Mouse (Mus musculus): Measurements from ENCODE around the gene Numa1.
A peak's percentile ranks its signal among the peaks of the same experiment; 100 is the strongest.
"Not testable (repeated sequence)": the region's sequence is repeated elsewhere in the genome, so short reads cannot be mapped to it uniquely, and the experiment has no call there.

Gene Numa1

DNA sequence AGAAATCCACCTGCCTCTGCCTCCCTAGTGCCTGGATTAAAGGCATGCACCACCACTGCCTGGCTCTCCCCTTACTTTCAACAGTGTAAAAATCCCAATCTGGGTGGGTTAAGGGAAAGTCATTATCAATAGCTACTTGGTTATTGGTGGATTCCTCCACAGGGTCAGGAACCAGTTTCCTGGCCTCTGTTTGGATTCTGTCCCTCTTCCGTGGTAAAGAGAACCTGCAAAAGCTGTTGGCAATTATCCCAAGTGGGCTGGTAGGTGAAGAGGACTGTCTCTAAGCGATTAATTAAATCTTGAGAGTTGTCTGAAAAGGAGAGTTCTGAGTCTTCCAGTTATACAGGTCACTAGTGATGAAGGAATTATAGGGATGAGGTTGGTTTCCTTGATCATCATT, 4.4 kb downstream of the Numa1 start:
- peak in 1 of 2 experiments; percentile 39 for DNase-seq

DNA sequence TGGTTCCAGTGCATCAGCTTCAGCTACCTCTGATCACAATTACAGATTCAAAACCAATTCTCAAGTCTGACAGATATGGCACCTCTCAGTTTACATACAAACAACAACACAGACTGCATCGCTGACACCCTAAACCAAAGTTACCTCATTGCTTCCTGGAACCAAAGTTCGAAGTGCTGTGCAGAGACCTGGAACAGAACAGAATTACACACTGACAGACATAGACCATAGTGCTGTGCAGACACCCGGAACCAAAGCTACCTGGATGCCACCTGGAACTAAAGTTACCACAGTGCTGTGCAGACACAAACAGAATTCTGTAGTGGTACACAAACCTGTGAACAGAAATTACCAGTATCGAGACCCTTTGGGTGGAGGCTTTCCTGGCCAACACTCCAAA, 5.8 kb downstream of the Numa1 start:
- no peak for DNase-seq

DNA sequence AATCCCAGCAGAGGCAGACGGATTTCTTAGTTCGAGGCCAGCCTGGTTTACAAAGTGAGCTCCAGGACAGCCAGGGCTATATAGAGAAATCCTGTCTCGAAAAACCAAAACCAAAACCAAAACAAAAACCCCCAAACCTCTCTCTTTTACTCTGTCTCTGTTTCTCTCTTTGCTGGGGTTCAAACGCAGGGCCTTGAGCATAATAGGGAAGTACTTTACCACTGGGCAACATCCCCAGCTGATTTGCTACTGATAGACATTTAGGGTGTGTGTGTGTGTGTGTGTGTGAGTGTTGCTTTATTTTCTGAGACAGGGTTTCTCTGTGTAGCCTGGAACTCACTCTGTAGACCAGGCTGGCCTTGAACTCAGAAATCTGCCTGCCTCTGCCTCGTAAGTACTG, 15.1 kb downstream of the Numa1 start:
- not testable (repeated sequence) for DNase-seq

DNA sequence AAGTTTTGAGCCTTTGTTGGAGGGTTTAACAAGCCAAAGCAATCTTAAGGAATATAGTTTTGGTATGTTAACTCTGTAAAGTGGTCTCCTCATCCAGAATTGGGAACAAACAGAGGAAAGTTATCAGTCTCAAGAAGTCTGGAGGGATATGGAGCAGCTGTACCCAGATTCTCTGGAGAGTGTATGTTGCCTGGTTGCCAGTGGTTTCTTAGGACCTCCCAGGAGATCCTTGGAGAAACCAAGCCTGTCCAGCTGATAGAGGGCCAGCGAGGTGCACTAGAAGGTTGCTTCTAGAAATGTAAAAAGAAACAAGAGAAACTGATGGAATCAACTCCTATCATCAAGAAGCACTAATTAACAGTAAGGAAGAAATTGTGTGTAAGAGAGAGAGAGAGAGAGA, 17.7 kb downstream of the Numa1 start:
- DNase-seq, result no peak

DNA sequence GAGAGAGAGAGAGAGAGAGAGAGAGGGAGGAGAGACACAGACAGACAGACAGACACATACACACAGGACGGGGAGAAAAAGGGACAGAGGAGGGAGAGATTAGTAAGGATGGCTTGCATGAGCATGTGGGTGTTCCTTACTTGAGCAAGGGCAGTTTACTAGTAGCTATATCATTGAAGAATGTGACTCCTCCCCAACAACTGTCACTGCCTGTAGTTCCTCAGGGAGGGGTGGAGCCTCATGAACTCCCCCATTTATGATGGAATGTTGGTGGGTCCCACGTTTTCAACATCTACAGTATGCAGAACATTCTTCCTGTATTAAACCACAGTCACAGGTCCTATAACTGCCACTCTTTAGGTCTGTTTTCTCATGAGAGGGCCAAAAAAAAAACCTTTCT, 18.2 kb downstream of the Numa1 start:
- no peak for DNase-seq

DNA sequence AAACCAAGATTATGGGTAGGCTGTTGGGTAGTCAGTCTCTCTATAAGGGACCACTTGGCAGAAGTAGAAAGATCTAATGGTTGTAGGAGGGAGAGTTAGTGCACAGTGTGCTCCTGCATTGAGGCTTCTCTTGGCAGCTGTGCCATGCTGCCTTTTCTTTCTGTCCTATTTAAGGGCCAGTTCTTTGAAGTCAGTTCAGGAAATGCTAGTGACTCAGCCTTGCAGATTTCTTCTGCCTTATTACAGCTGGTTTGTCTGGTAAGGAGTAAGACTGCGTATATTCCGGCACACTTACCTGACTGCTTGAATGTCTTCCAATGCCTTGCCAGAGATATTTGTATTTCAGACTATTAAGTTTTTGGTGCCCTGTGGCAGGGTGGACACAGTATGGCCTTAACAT, 20.3 kb downstream of the Numa1 start:
- no peak for DNase-seq

DNA sequence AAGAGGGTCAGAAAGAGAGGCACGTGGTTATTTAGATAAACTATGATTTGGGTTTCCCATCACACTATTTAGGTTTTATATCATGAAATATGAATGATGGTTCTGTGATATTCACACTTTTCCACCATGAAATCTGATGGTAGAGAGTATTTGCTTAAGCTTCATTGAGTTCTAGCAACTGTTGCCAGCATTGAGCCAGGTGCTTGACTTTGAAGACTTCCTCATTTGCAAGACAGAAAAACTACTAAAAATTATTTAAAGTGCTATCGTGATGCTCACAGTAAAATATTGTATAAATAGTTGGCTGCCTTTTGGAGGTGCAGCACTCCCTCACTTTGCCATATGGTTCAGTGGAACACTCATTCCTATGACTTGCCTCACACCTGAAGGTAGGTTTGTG, 21.4 kb downstream of the Numa1 start:
- no peak for DNase-seq

DNA sequence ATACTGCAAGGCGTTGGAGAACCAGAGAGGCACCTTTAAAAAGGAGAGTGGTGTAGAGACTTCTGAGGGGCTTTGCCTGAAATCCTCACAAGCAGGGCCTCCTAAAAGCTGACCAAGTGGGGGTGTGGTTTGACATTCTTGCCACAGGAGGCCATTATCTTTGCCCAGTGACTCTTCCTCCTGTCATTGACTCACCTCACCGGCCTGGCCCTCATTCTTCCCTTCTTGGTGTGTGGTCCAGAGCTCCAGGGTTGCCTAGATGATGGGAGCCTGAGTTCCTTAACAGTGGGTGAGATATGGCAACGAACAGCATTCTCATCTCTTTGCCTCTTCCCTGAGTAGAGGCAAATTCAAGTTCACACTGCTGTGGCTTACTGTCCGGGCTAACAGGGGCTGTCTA, 22.0 kb downstream of the Numa1 start:
- no peak for DNase-seq

DNA sequence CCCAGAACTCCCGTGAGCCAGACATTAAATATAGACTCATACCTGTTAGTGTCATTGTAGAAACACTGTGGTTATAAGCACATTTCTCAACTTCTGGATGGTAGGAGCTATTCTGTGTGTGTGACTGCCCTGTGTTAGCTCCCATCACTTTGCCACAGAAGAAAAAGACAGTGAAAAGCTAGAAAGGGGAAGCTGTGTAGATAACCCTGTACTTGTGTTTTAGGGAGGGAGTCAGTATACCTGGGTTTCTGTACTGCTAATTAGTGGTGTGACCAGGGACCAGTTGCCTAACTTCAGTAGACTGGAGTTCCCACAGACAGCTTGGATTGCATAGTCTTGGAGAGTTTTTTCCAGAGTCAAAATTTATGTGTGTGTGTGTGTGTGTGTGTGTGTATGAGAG, 22.6 kb downstream of the Numa1 start:
- no peak for DNase-seq

DNA sequence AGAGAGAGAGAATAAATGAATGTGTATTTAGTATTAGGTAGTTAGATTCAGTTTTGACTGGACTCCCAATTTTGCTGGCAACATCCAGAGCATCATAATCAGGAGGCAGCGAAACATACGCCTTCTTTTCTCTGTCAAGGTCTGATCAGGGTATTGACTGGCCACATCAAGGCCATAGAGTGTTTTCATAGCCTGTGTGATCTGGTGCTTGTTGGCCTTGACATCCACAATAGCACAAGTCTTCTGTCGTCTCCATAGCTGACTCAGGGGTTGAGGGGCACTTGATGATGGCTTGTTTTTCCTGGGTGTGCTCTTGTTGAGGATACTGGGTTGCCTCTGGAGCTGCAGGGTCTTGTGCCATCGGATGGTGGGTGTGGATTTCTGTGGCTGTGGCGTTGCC, 23.0 kb downstream of the Numa1 start:
- DNase-seq, result no peak

DNA sequence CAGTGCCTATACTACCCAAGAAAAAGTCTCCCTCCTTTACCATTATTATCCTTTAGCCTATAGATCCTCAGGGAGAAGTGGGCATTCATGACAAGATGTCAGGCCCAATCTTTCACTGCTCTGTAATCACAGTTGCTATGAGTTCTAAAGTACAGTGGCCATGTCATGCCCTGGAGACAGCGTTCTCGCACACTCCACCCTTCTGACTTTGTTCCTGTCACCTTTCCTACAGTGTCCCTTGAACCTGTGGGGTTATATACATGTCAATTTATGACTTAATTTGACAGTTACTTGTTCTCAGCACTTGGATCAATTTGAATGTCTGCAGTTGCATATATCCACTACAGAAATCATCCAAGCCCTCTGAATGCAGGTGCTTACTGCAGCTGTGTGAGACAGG, 28.9 kb downstream of the Numa1 start:
- DNase-seq, result no peak

DNA sequence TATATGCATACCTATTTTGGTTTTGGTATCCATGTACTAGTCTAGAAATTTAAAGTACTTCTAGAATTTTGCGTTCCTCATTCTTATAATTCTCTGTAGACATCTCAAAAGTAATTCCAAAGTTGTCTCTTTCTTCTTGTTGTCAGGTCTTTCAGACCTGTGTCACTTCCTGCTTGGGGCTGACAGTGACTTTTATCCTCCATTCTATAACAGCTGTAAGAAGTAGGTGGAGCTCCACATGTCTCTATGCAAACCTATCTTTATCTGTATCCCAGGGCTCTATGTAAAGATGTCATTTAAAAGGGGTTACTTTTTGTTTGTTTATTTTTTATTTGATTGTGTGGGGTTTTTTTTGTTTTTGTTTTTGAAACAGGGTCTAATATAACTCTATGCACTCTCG, 29.7 kb downstream of the Numa1 start:
- no peak for DNase-seq

DNA sequence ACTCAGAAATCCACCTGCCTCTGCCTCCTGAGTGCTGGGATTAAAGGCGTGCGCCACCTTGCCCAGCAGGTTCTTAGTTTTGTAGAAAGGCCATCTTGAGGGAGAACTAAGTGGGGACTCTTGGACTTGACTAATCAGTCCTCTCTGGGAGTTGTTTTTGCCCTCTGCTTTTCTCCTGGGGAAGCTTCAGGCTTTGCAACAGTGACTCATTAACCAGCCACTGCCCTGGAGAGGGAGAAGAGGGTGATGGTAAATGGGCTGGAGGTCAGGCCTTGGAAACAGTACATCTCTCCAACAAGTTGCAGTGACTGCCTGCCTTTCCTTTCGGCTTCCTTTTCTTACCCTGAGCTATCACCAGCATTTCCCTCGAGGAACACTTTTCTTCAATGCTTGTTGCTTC, 30.6 kb downstream of the Numa1 start:
- DNase-seq, result no peak

DNA sequence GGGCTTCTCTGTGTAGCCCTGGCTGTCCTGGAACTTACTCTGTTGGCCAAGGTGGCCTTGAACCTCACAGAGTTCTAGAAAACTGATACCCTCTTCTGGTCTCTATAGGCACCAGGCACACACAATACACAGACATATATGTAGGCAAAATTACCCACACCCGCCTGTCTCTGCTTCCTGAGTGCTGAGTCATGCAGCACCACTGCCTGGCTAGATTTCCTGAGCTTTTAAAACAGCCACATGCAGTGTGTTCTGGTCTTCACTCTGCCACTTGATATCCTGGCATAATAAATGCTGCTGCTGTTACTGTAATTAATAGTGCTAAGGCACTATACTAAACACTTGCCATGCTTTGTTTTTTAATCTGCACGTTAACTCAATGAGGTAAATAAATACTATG, 31.7 kb downstream of the Numa1 start:
- DNase-seq, result no peak

DNA sequence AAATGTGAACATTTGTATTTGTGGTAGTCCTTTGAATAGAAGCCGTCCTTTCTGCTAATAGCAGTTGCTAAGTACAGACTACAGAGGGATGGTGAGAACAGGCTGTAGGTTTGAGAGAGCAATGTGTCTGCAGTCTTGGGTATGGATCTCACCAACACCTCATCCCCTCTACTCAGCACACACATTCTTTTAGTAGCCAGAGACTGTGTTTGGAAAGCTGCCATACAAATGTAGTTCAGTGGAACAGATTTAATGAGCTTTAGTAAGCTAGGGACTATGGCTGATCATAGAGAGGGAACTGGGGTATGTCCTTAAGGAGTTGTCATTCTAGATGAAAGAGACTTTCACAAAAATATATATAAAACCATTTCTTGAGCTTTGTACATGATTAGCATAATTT, 33.3 kb downstream of the Numa1 start:
- no peak for DNase-seq

DNA sequence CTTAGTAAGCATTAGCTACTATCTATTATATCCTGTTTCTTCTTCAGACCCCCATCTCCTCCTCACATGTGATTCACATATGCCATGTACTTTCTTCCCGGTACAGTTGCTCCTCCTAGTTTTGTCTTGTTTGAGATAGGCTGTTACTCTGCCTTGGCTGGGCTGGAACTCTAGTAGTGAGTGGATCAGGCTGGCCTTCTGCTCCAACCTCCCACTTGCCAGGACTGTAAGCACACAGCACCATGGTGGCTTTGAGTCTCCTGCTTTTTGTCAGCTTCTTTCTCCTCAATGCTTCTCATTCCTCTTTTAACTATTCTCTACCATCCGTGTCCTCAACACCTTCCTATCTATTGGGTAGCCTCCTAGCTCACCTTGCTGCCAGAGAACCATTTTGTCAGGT, 34.8 kb downstream of the Numa1 start:
- DNase-seq, result peak; percentile 31 to 38

DNA sequence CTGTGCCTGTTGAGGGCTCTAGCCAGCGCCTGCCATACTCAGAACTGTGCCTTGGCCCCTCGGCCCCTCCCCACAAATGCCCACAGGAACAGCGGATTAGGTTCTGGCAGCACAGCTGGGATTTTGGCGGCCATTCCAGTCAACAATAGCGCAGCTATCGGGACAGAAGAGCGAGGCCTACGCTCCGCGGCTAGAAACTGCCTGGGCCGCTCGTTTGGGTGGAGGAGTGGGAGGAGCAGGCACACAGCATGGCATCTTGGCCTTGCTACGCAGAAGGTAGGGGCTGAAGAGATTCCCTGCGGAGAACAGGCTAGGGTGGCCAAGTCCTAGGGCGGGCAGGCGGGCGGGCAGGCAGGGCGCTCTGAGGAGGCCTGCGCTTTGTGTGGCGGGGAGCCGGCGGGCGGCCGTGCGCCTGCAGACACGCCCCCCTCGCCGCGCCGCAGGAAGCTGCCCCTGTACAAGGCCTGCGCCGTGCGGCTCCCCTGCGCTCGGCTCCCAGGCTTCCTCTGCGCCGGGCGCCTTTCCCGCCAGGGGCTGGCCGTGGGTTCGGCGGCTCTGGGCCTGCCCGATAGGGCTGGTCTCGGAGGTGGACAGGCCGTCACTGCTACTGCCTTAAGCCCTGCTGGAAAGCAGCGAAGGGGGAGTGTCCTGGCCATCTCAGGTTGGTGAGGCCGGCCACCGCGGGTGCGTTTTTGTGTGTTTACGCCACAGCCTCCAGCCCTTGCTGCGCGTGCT, 36.0 kb downstream of the Numa1 start:
- peak; percentile 82 to 86 for DNase-seq

DNA sequence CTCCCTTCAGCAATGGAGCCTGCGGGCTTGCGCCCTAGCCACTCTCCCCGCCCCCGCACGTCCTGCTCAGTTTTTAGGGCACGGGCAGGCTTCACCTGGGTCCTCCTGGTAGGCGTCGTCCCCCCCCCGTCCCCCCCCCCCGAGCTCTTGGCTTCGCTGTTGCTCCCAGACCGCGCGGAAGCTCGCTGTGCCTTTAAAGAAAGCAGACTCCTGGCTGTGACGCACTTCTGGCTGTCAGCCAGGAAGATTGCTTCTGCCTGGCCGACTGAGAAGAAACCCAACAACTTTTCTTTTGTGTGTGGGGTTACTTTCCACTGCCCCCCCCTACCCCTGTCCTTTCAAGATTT, 36.5 kb downstream of the Numa1 start:
- peak in 1 of 2 experiments; percentile 90 for DNase-seq

DNA sequence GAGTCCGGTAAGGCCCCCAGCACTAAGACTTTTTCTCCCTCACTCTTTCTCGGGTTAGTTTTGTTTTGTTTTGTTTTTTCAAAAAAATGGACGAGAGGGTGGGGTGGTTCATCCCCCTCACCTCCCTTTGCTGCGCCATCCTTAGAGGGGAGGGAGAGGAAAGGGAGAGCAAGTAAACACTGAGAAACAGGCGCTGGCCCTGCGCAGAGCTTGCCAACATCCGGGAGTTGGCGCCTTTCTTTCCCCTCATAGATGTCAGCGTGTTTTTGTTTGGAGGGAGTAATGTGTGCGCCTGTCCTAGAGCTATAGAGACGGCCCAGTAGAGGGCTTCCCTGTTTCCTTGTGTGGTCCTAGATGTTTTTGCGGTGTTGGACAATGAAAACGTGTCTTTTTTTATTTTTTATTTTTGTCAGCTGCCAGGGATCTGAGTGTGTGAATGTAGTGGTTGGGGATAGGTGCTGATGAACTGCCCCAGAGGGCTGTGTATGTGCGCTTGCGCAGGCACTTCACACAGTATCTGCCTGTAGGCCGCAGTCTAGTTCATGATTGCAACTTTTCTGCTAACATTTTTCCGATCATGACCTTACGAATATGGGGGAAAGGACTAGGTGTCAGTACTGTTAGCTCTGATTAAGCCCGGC, 37.0 kb downstream of the Numa1 start:
- DNase-seq, result peak; percentile 81 to 83

DNA sequence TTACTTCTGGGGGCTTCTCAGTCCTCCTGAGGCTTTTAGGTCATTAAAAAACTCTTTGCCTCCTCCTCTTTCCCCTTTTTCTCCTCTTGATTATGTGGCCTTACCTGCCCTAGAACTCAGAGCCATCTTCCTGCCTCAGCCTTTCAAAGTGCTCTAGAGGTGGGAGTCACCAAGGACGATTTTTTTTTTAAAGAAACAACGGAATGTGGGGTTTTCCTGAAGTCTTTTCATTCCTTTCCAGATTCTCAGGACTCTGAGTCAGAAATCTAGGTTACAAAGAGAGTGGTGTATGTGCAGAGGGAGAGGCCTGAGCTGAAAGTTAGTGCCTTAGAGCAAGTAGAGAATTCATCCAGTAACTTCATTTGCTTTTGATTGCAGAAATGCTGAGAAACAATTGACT, 37.8 kb downstream of the Numa1 start:
- DNase-seq, result no peak

DNA sequence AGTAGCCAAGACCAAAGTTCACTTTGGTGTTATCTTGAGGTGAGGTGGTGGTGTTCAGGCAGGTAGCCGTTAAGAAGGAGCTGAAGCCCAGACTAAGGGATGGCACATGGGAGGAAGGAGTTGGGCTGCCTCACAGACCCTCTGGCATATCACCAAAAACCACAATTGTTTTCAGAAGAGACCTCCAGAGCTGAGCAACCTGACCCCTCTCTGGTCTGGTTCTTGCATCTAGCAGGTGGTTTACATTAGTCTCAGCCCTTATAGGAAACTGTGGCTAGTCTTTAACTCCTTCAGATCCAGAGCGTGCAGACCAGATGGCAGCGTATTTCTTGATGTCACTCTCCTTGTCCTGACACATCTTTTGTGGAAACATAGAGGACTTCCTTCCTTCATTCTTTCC, 39.8 kb downstream of the Numa1 start:
- DNase-seq, result no peak

DNA sequence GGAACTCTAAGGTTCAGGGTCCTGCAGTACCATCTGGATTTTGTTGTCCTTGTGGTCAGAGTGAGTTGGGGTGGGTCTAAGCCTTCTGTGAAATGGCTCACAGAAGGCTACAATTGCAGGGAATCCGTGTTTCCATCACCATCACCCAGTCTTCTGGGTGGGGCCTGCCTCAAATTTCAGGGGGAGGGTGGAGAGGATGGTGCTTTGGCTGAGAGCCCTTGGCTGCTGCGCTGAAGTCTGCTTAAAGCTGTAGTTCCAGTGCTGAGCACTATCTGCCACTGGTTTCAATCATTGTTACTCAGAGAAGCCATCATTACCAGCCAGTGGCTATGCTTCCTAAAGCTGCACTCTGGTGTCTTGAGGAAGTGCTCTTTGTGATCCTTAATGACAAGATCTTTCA, 40.6 kb downstream of the Numa1 start:
- peak; percentile 31 to 50 for DNase-seq

DNA sequence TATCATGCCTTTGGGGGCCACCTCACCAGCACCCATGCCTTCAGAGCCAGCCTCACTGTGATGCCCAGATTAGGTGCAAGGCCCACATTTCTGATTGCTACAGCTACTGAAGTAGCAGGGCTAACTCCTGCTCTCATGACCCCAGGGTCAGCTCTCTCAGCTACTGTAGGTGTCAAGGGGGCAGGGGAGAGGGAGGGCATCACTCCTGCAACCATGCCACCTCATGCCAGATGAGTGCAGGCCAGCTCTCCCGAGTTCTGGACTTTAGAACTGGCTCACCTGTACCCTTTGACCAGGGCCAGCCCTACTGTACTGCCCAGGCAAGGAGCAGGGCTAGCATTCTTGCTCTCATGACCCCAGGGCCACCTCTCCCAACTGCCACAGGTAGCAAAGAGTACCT, 48.8 kb downstream of the Numa1 start:
- DNase-seq, result no peak

DNA sequence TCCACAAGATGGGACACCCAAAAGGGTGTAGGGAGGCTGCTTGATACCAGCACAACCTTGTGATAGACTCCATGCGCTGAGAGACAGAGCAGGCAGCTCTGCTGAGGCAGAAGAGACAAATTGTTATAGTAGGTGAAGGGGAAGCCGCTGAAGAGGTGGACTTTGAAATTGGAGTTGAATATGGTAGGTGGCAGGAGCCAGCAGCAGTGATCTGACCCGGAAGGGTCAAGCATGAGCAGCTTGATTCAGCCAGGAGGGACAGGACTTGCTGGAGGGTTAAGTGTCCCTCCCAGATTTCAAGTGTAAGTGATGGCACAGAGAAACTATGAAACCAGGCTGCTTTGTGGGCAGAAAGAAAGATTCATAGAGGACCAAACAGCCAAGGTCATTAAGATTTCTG, 51.2 kb downstream of the Numa1 start:
- DNase-seq, result no peak

DNA sequence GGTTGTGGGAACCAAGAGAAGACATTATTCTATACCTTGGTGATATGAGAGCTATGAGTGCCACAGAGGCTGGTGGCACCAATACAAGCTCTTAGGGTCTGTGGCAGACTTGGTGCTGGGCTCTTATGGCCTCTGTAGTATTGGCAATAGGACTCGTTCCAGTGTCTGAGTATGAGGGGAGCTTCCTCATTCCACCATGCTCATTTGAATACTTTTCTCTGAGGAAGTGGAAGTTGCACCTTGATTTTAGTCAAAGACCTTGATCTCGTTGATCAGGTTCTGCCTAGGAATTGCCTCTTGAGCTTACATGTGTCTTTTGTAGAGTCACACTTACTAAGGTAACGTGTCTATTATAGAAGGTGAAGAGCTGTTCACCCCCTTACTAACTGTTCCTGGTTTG, 60.3 kb downstream of the Numa1 start:
- DNase-seq, result no peak
